8 mouse cellular contexts compared by ENCODE assay signal in the genomic region with DNA sequence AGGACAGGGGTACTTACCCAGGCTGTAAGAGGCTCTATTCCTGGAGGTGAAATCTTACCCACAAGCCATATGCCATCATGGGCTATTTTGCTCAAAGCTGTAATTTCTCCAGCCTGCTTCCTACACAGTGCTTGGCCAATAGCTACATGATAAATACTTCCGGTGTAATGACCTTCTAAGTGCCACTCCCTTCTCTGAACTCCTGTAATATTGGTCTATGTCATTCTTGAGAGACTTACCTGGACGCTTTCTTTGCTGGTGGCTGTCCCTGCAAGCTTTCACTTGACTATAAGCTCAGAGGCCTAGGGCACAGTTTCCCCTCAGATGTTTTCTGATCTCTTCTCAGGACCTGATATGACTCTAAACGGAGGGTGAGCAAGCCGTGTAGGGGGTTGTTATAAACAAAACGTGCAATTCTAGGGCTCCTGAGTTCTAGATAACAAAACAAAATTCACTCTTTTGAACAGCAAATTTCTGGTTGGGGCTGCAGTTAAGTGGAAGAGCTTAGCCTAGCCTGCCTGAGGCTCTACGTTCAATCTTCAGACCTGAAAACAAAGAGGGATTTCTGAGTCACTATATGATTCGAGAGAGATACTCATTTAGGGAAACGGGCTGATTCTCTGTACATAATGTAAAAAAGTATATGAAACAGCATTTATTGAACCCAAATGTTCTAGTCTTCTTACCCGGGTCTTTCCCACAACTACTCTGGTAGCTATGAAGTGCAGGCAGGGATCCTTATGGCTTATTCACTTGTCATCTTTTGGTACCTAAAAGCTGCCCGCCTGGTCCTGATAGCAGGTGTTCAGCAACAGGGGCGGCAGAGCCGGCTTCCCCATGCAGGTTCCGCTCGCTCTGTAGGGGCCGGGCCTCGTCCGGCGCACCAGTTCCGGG. TPM values are rescaled to one million over a fixed set of nuclear protein-coding genes. Genes with fewer than 3 reads are reported as not detected.
A peak's percentile ranks its signal among the peaks of the same experiment; 100 is the strongest.
DNase-seq lines count a peak whose midpoint lies in the region; ATAC-seq and TF ChIP-seq lines count a peak whose summit lies in the region.

No protein-coding gene starts in this region.

- in situ Hi-C loops in ES-E14 (cut with MboI; ENCODE audit: low sequenced_read_pairs in 2 of 2, unreplicated experiment in 2 of 2), result no loop called here

- no peak for DNase-seq in heart, postnatal 4 days
- DNase-seq in ES-E14 (ENCODE audit: low read depth, low spot score), result no peak
- no peak for DNase-seq in cerebellum, postnatal 14 days
- DNase-seq in cerebellum, postnatal 25 days, result no peak
- DNase-seq in adrenal gland, postnatal 10 days, result no peak

- peak overlapping the region; percentile 98 for H3K4me3 ChIP-seq in heart, embryonic 15.5 days
- peak overlapping the region; percentile 92 to 99 for H3K4me3 ChIP-seq in ES-E14 (ENCODE audit: insufficient read depth in 1 of 2, low read depth in 1 of 2, low read length in 2 of 2, poor library complexity in 1 of 2, severe bottlenecking in 1 of 2)
- H3K4me3 ChIP-seq in hindbrain, embryonic 13.5 days, result peak overlapping the region; percentile 99
- peak overlapping the region; percentile 94 for H3K4me3 ChIP-seq in midbrain, embryonic 12.5 days

- peak overlapping the region; percentile 98 for H3K27ac ChIP-seq in heart, embryonic 15.5 days
- H3K27ac ChIP-seq in ES-E14 (ENCODE audit: insufficient read depth, low read depth, low read length, poor library complexity, severe bottlenecking), result no peak overlapping the region
- peak overlapping the region; percentile 93 for H3K27ac ChIP-seq in hindbrain, embryonic 13.5 days
- peak overlapping the region; percentile 93 for H3K27ac ChIP-seq in midbrain, embryonic 12.5 days (replicated peaks)

- no peaks in the 10 kb centered on the region for H3K36me3 ChIP-seq in heart, embryonic 15.5 days
- peaks cover 2% of the 10 kb centered on the region; the same call in 1 of the 2 replicates for H3K36me3 ChIP-seq in ES-E14 (ENCODE audit: control insufficient read depth, insufficient read depth, low read length, poor library complexity, severe bottlenecking)
- H3K36me3 ChIP-seq in hindbrain, embryonic 13.5 days, result no peaks in the 10 kb centered on the region
- no peaks in the 10 kb centered on the region for H3K36me3 ChIP-seq in midbrain, embryonic 12.5 days

- no peak for ATAC-seq in heart, embryonic 15.5 days (replicated peaks; ENCODE audit: insufficient number of reproducible peaks, insufficient read depth, low FRiP score, low read depth)
- ATAC-seq in hindbrain, embryonic 13.5 days (ENCODE audit: low FRiP score), result peak; percentile 73; the same call in 1 of the 2 replicates
- no peak for ATAC-seq in midbrain, embryonic 12.5 days (ENCODE audit: low FRiP score, low read depth)

- H3K4me2 ChIP-seq in heart, embryonic 15.5 days, result peak overlapping the region; percentile 65
- H3K4me2 ChIP-seq in hindbrain, embryonic 13.5 days, result peak overlapping the region; percentile 69
- H3K4me2 ChIP-seq in midbrain, embryonic 12.5 days (replicated peaks), result peak overlapping the region; percentile 74

- no peaks in the 10 kb centered on the region for H3K9me3 ChIP-seq in heart, embryonic 15.5 days (replicated peaks)
- no peaks in the 10 kb centered on the region for H3K9me3 ChIP-seq in ES-E14 (ENCODE audit: control insufficient read depth, insufficient read depth, low read depth, low read length)
- H3K9me3 ChIP-seq in hindbrain, embryonic 13.5 days, result no peaks in the 10 kb centered on the region
- H3K9me3 ChIP-seq in midbrain, embryonic 12.5 days, result no peaks in the 10 kb centered on the region

- peak overlapping the region; percentile 85 for H3K9ac ChIP-seq in heart, embryonic 15.5 days
- H3K9ac ChIP-seq in ES-E14 (ENCODE audit: insufficient read depth, low read depth, low read length, poor library complexity, severe bottlenecking), result peak overlapping the region; percentile 93
- H3K9ac ChIP-seq in hindbrain, embryonic 13.5 days, result peak overlapping the region; percentile 90
- peak overlapping the region; percentile 96 for H3K9ac ChIP-seq in midbrain, embryonic 12.5 days (replicated peaks)

- 10% methylated on average over 19 of the region's 19 CpGs for WGBS in heart, embryonic 15.5 days
- 22% methylated on average over 19 of the region's 19 CpGs for WGBS in hindbrain, embryonic 13.5 days
- WGBS in midbrain, embryonic 12.5 days, result 21% methylated on average over 19 of the region's 19 CpGs

- no peaks in the 10 kb centered on the region for H3K27me3 ChIP-seq in heart, embryonic 15.5 days
- no peaks in the 10 kb centered on the region for H3K27me3 ChIP-seq in hindbrain, embryonic 13.5 days
- no peaks in the 10 kb centered on the region for H3K27me3 ChIP-seq in midbrain, embryonic 12.5 days

- peaks cover 47% of the 10 kb centered on the region for H3K4me1 ChIP-seq in heart, embryonic 15.5 days (replicated peaks)
- H3K4me1 ChIP-seq in ES-E14 (ENCODE audit: control insufficient read depth in 2 of 2, insufficient read depth in 2 of 2, low read length in 2 of 2, poor library complexity in 1 of 2), result peaks cover 14 to 31% of the 10 kb centered on the region in 2 experiments; a peak in 3 of 4 replicates
- peaks cover 50% of the 10 kb centered on the region for H3K4me1 ChIP-seq in hindbrain, embryonic 13.5 days (replicated peaks)
- H3K4me1 ChIP-seq in midbrain, embryonic 12.5 days, result peaks cover 32% of the 10 kb centered on the region

TF ChIP-seq in ES-E14, 5 proteins besides CTCF, POLR2A, EP300 and RAD21:
- TF ChIP-seq HCFC1 (IDR thresholded peaks at IDR 0.05; ENCODE audit: borderline replicate concordance, insufficient read depth, low read length) (0 out of 2 replicates have a peak, but pooled peaks have one; percentile 58), MAFK (IDR thresholded peaks at IDR 0.05; ENCODE audit: insufficient read depth, low read depth, low read length) (no peak), CHD2 (IDR thresholded peaks at IDR 0.05; ENCODE audit: low read depth, low read length) (no peak), ZNF384 (IDR thresholded peaks at IDR 0.05; ENCODE audit: low read depth, low read length) (no peak)

RNA-seq across cellular contexts. Expression of a gene that starts 0.8 kb away (rescaled TPM):
- 363 and 375 TPM in 2 replicates for polyA plus RNA-seq in heart, embryonic 15.5 days (2015; fragmentation: Nextera tagmentation; extraction: Ambion mirVana)
- 100 to 1,000 TPM; 423 to 429 TPM for total RNA-seq in heart, postnatal 4 days (2021)
- total RNA-seq in ES-E14 (2012; rRNA removed), result 86.7 and 111 TPM in 2 replicates
- polyA plus RNA-seq in hindbrain, embryonic 13.5 days (2015; fragmentation: Nextera tagmentation; extraction: Ambion mirVana), result 340 and 343 TPM in 2 replicates
- polyA plus RNA-seq in midbrain, embryonic 12.5 days (2016; fragmentation: Nextera tagmentation; extraction: Ambion mirVana), result 312 and 337 TPM in 2 replicates
- total RNA-seq in adrenal gland, postnatal 10 days (2021), result 100 to 1,000 TPM; 323 to 342 TPM
